ENCODE assay signal across 20 mouse cellular contexts in genomic region chr3:69475850-69476450, GRCm38 (mm10).
A peak's percentile ranks its signal among the peaks of the same experiment; 100 is the strongest.
DNase-seq lines count a peak whose midpoint lies in the region; ATAC-seq and TF ChIP-seq lines count a peak whose summit lies in the region.
"Had no signal": no experiment of that assay in that cellular context is flagged by ENCODE, and none has a peak within 500 bp of the region (broad histone marks: within the 10 kb centered on the region; RNA-seq: fewer than 3 reads in every experiment).

No protein-coding gene starts in this region.

- H3K27ac ChIP-seq in heart, embryonic 14.5 days (replicated peaks in 1 of 2; ENCODE audit: control insufficient read depth in 1 of 2, insufficient read depth in 1 of 2, low read depth in 2 of 2, low read length in 2 of 2) = no peak overlapping the region
- peak overlapping the region; percentile 22; the same call in 1 of the 2 replicates for H3K27ac ChIP-seq in intestine, embryonic 14.5 days (ENCODE audit: low read depth)
- H3K27ac ChIP-seq in intestine, postnatal 0 days (ENCODE audit: low read depth, low read length) = no peak overlapping the region
- no peak overlapping the region; the same call in 1 of the 2 replicates for H3K27ac ChIP-seq in intestine, embryonic 16.5 days (ENCODE audit: low read length)
- no peak overlapping the region for H3K27ac ChIP-seq in stomach, embryonic 14.5 days (ENCODE audit: low read length)
- H3K27ac ChIP-seq: embryonic facial prominence, embryonic 12.5 days; forebrain, embryonic 13.5 days; limb, embryonic 15.5 days; liver, embryonic 15.5 days had no signal

- H3K9ac ChIP-seq in heart, embryonic 14.5 days (ENCODE audit: low read length) = no peak overlapping the region
- no peak overlapping the region for H3K9ac ChIP-seq in intestine, embryonic 14.5 days (ENCODE audit: low read length)
- H3K9ac ChIP-seq in intestine, postnatal 0 days (ENCODE audit: low read depth, low read length) = no peak overlapping the region
- H3K9ac ChIP-seq in intestine, embryonic 16.5 days (ENCODE audit: low read depth, low read length) = no peak overlapping the region
- H3K9ac ChIP-seq in stomach, embryonic 14.5 days (replicated peaks; ENCODE audit: low read depth, low read length) = no peak overlapping the region
- H3K9ac ChIP-seq: embryonic facial prominence, embryonic 12.5 days; forebrain, embryonic 13.5 days; limb, embryonic 15.5 days; liver, embryonic 15.5 days had no signal

- H3K4me2 ChIP-seq in heart, embryonic 14.5 days (ENCODE audit: low read length) = peak overlapping the region; percentile 36
- H3K4me2 ChIP-seq in intestine, embryonic 14.5 days (ENCODE audit: low read length) = peak overlapping the region; percentile 33
- no peak overlapping the region for H3K4me2 ChIP-seq in intestine, postnatal 0 days (replicated peaks; ENCODE audit: low read depth)
- no peak overlapping the region for H3K4me2 ChIP-seq in intestine, embryonic 16.5 days (ENCODE audit: low read depth, low read length)
- peak overlapping the region; percentile 13; the same call in 1 of the 2 replicates for H3K4me2 ChIP-seq in stomach, embryonic 14.5 days (replicated peaks; ENCODE audit: low read depth, low read length)
- H3K4me2 ChIP-seq: embryonic facial prominence, embryonic 12.5 days; forebrain, embryonic 13.5 days; limb, embryonic 15.5 days; liver, embryonic 15.5 days had no signal

- no peak for DNase-seq in heart, adult 9 months (ENCODE audit: low spot score in 2 of 2)
- peak; percentile 56 for DNase-seq in intestine, embryonic 14.5 days (ENCODE audit: low spot score)
- DNase-seq in adrenal gland, adult 8-10 months = no peak
- DNase-seq: adrenal gland, postnatal 10 days; cerebellum, adult 9-11 months; gastrocnemius, postnatal 14 days; kidney, adult 8-10 months; kidney, postnatal 25 days; right cerebral cortex, postnatal 4 days; thymus, postnatal 14 days had no signal

- no peak for TF ChIP-seq CTCF in intestine, postnatal 0 days (IDR thresholded peaks at IDR 0.05; ENCODE audit: low read depth)

- H3K36me3 ChIP-seq in heart, embryonic 14.5 days (ENCODE audit: control insufficient read depth, insufficient read depth, low read length) = no peaks in the 10 kb centered on the region
- no peaks in the 10 kb centered on the region for H3K36me3 ChIP-seq in intestine, embryonic 14.5 days (ENCODE audit: control insufficient read depth, insufficient read depth, low read length)
- no peaks in the 10 kb centered on the region for H3K36me3 ChIP-seq in intestine, postnatal 0 days (ENCODE audit: control insufficient read depth, insufficient read depth)
- no peaks in the 10 kb centered on the region for H3K36me3 ChIP-seq in intestine, embryonic 16.5 days (ENCODE audit: control insufficient read depth, insufficient read depth, low read length)
- no peaks in the 10 kb centered on the region for H3K36me3 ChIP-seq in stomach, embryonic 14.5 days (ENCODE audit: control insufficient read depth, insufficient read depth, low read length)
- H3K36me3 ChIP-seq: embryonic facial prominence, embryonic 12.5 days; limb, embryonic 15.5 days; liver, embryonic 15.5 days had no signal

- ATAC-seq in heart, embryonic 14.5 days (ENCODE audit: insufficient number of reproducible peaks, insufficient read depth, low FRiP score, low read depth) = peak; percentile 43; the same call in 1 of the 2 replicates
- no peak; the same call in 1 of the 2 replicates for ATAC-seq in intestine, embryonic 14.5 days (replicated peaks; ENCODE audit: low FRiP score, low TSS enrichment, low read depth)
- ATAC-seq in intestine, postnatal 0 days = no peak
- ATAC-seq in intestine, embryonic 16.5 days = peak; percentile 50
- ATAC-seq in stomach, embryonic 14.5 days (ENCODE audit: insufficient number of reproducible peaks, insufficient read depth, low FRiP score, low read depth) = peak; percentile 6; the same call in 1 of the 2 replicates
- ATAC-seq: forebrain, embryonic 13.5 days; midbrain, embryonic 16.5 days had no signal

- H3K4me1 ChIP-seq in heart, embryonic 14.5 days (ENCODE audit: control insufficient read depth in 2 of 2, insufficient read depth in 2 of 2, low read length in 2 of 2) = peaks cover 8 to 22% of the 10 kb centered on the region in 2 experiments
- H3K4me1 ChIP-seq in intestine, embryonic 14.5 days (replicated peaks; ENCODE audit: control insufficient read depth, insufficient read depth, low read length) = peaks cover 12% of the 10 kb centered on the region; the same call in 1 of the 2 replicates
- no peaks in the 10 kb centered on the region for H3K4me1 ChIP-seq in intestine, postnatal 0 days (replicated peaks; ENCODE audit: control insufficient read depth, insufficient read depth, low read length)
- H3K4me1 ChIP-seq in intestine, embryonic 16.5 days (ENCODE audit: control insufficient read depth, insufficient read depth, low read length) = peaks cover 4% of the 10 kb centered on the region; the same call in 1 of the 2 replicates
- 0 out of 2 replicates have a peak, but pooled peaks cover 4% of the 10 kb centered on the region for H3K4me1 ChIP-seq in stomach, embryonic 14.5 days (ENCODE audit: control insufficient read depth, insufficient read depth, low read length)
- H3K4me1 ChIP-seq: liver, embryonic 15.5 days had no signal

- no peaks in the 10 kb centered on the region for H3K9me3 ChIP-seq in heart, embryonic 14.5 days (ENCODE audit: control insufficient read depth, low read length)
- no peaks in the 10 kb centered on the region for H3K9me3 ChIP-seq in intestine, embryonic 14.5 days (ENCODE audit: control insufficient read depth, low read length)
- H3K9me3 ChIP-seq in intestine, postnatal 0 days (ENCODE audit: control insufficient read depth) = no peaks in the 10 kb centered on the region
- H3K9me3 ChIP-seq in intestine, embryonic 16.5 days (ENCODE audit: control insufficient read depth, low read length) = no peaks in the 10 kb centered on the region
- 0 out of 2 replicates have a peak, but pooled peaks cover 3% of the 10 kb centered on the region for H3K9me3 ChIP-seq in stomach, embryonic 14.5 days (ENCODE audit: control insufficient read depth, low read depth, low read length)
- H3K9me3 ChIP-seq: forebrain, embryonic 13.5 days; limb, embryonic 15.5 days; liver, embryonic 15.5 days had no signal

- WGBS in heart, embryonic 14.5 days = 29% methylated on average over 12 of the region's 12 CpGs
- 24% methylated on average over 12 of the region's 12 CpGs for WGBS in intestine, embryonic 14.5 days
- WGBS in intestine, postnatal 0 days = 56% methylated on average over 12 of the region's 12 CpGs
- 35% methylated on average over 12 of the region's 12 CpGs for WGBS in intestine, embryonic 16.5 days
- 26% methylated on average over 12 of the region's 12 CpGs for WGBS in stomach, embryonic 14.5 days

- H3K27me3 ChIP-seq in heart, embryonic 14.5 days (ENCODE audit: control insufficient read depth, insufficient read depth, low read length) = no peaks in the 10 kb centered on the region
- H3K27me3 ChIP-seq in intestine, embryonic 14.5 days (replicated peaks; ENCODE audit: control insufficient read depth, insufficient read depth, low read length) = no peaks in the 10 kb centered on the region
- no peaks in the 10 kb centered on the region for H3K27me3 ChIP-seq in intestine, postnatal 0 days (replicated peaks; ENCODE audit: control insufficient read depth, insufficient read depth, low read length)
- no peaks in the 10 kb centered on the region for H3K27me3 ChIP-seq in intestine, embryonic 16.5 days (replicated peaks; ENCODE audit: control insufficient read depth, insufficient read depth, low read length)
- no peaks in the 10 kb centered on the region for H3K27me3 ChIP-seq in stomach, embryonic 14.5 days (ENCODE audit: control insufficient read depth, insufficient read depth, low read length)
- H3K27me3 ChIP-seq: embryonic facial prominence, embryonic 12.5 days; forebrain, embryonic 13.5 days; limb, embryonic 15.5 days; liver, embryonic 15.5 days had no signal

- H3K4me3 ChIP-seq in heart, embryonic 14.5 days (ENCODE audit: control insufficient read depth in 1 of 2, insufficient read depth in 1 of 2, low read depth in 1 of 2, low read length in 2 of 2) = no peak overlapping the region
- no peak overlapping the region for H3K4me3 ChIP-seq in intestine, embryonic 14.5 days (ENCODE audit: low read depth, low read length)
- H3K4me3 ChIP-seq in intestine, postnatal 0 days (ENCODE audit: low read depth, low read length) = no peak overlapping the region
- no peak overlapping the region for H3K4me3 ChIP-seq in intestine, embryonic 16.5 days (ENCODE audit: low read length)
- no peak overlapping the region for H3K4me3 ChIP-seq in stomach, embryonic 14.5 days (ENCODE audit: low read depth, low read length)
- H3K4me3 ChIP-seq: embryonic facial prominence, embryonic 12.5 days; erythroblast, embryonic 14.5 days; forebrain, embryonic 13.5 days; limb, embryonic 15.5 days; liver, embryonic 15.5 days had no signal

Comparison
In these comparisons a context has a peak if more than half of its experiments do, and no peak if none do; other contexts are left out.
1. ATAC-seq: peak in heart, embryonic 14.5 days (single experiment), intestine, embryonic 16.5 days (single experiment) and stomach, embryonic 14.5 days (single experiment); none in intestine, embryonic 14.5 days (single experiment) and intestine, postnatal 0 days (single experiment).
2. H3K4me2 ChIP-seq: peak in heart, embryonic 14.5 days (single experiment), intestine, embryonic 14.5 days (single experiment) and stomach, embryonic 14.5 days (single experiment); none in intestine, postnatal 0 days (single experiment) and intestine, embryonic 16.5 days (single experiment).